Mouse (Mus musculus): ENCODE results near the gene Wfdc13.
"Not testable (repeated sequence)": the region's sequence is repeated elsewhere in the genome, so short reads cannot be mapped to it uniquely, and the experiment has no call there.

Gene Wfdc13

GRCm38 (mm10) chr2:164716194-164716786 lies 31.4 kb downstream of the Wfdc13 start:
- not testable (repeated sequence) for DNase-seq (ENCODE audit: low spot score in 2 of 2)

- no peak for DNase-seq (ENCODE audit: low spot score in 2 of 2)
Measured at GRCm38 (mm10) chr2:164723276-164723675, 38.4 kb downstream of the Wfdc13 start.

- DNase-seq (ENCODE audit: low spot score in 2 of 2) = peak; percentile 64 to 74
Measured at GRCm38 (mm10) chr2:164725895-164726619, 41.1 kb downstream of the Wfdc13 start.

GRCm38 (mm10) chr2:164731719-164732118 lies 46.8 kb downstream of the Wfdc13 start:
- DNase-seq (ENCODE audit: low spot score in 2 of 2) = no peak

- DNase-seq (ENCODE audit: low spot score in 2 of 2) = no peak
Measured at GRCm38 (mm10) chr2:164733259-164733658, 48.4 kb downstream of the Wfdc13 start.

GRCm38 (mm10) chr2:164734839-164735238 lies 49.9 kb downstream of the Wfdc13 start:
- DNase-seq (ENCODE audit: low spot score in 2 of 2) = no peak

GRCm38 (mm10) chr2:164735446-164735845 lies 50.5 kb downstream of the Wfdc13 start:
- no peak for DNase-seq (ENCODE audit: low spot score in 2 of 2)

Data from right cerebral cortex, postnatal 10 days (tissue).